In genomic region chr10:18549321-18550216, GRCm38 (mm10) we compare ENCODE assay signal across 9 mouse cellular contexts. TPM values are rescaled to one million over a fixed set of nuclear protein-coding genes. Genes with fewer than 3 reads are reported as not detected.
DNase-seq lines count a peak whose midpoint lies in the region; ATAC-seq lines count a peak whose summit lies in the region.
"Had no signal": no experiment of that assay in that cellular context is flagged by ENCODE, and none has a peak within 500 bp of the region (broad histone marks: within the 10 kb centered on the region; RNA-seq: fewer than 3 reads in every experiment).

No protein-coding gene starts in this region.

- 0 out of 2 replicates have a peak, but pooled peaks have one; percentile 29 for ATAC-seq in kidney, embryonic 16.5 days (ENCODE audit: low FRiP score, low TSS enrichment)
- peak; percentile 61; the same call in 1 of the 2 replicates for ATAC-seq in hindbrain, embryonic 14.5 days (ENCODE audit: low FRiP score)
- peak; percentile 45 for ATAC-seq in midbrain, embryonic 11.5 days (ENCODE audit: low FRiP score)
- no peak for ATAC-seq in erythroblast, adult 5-6 weeks (replicated peaks; ENCODE audit: low FRiP score, poor library complexity, severe bottlenecking)

- peak overlapping the region; percentile 46 for H3K4me3 ChIP-seq in kidney, embryonic 16.5 days (ENCODE audit: low read length)
- H3K4me3 ChIP-seq in hindbrain, embryonic 14.5 days (replicated peaks; ENCODE audit: low read length) = peak overlapping the region; percentile 36
- H3K4me3 ChIP-seq in midbrain, embryonic 11.5 days (ENCODE audit: low read depth, low read length) = peak overlapping the region; percentile 31

- 4% methylated on average over 35 of the region's 35 CpGs for WGBS in kidney, embryonic 16.5 days
- 4% methylated on average over 30 of the region's 35 CpGs for WGBS in hindbrain, embryonic 14.5 days
- 1% methylated on average over 33 of the region's 35 CpGs for WGBS in midbrain, embryonic 11.5 days

- DNase-seq in kidney, adult 18-20 months = no peak
- peak; percentile 72 for DNase-seq in embryo, embryonic 10.5 days (ENCODE audit: low spot score)
- peak; percentile 64 for DNase-seq in hindbrain, embryonic 14.5 days (ENCODE audit: low spot score)
- DNase-seq in midbrain, embryonic 11.5 days (ENCODE audit: low spot score, missing footprints) = peak; percentile 94
- no peak for DNase-seq in adrenal gland, adult 18-20 months (ENCODE audit: low spot score in 2 of 2)
- DNase-seq in frontal cortex, postnatal 36 days (ENCODE audit: low spot score in 2 of 2) = no peak

- H3K27ac ChIP-seq in kidney, embryonic 16.5 days (ENCODE audit: low read length) = no peak overlapping the region
- H3K27ac ChIP-seq in hindbrain, embryonic 14.5 days = 0 out of 2 replicates have a peak overlapping the region, but pooled peaks have one; percentile 21
- H3K27ac ChIP-seq in midbrain, embryonic 11.5 days (ENCODE audit: low read depth, low read length) = no peak overlapping the region
- H3K27ac ChIP-seq: macrophage had no signal

- no peaks in the 10 kb centered on the region for H3K36me3 ChIP-seq in kidney, embryonic 16.5 days (ENCODE audit: insufficient read depth, low read length)
- H3K36me3 ChIP-seq in hindbrain, embryonic 14.5 days (replicated peaks; ENCODE audit: control insufficient read depth, insufficient read depth) = no peaks in the 10 kb centered on the region
- H3K36me3 ChIP-seq in midbrain, embryonic 11.5 days (ENCODE audit: control insufficient read depth, insufficient read depth, low read length) = no peaks in the 10 kb centered on the region

- H3K4me1 ChIP-seq in kidney, embryonic 16.5 days (ENCODE audit: insufficient read depth, low read length) = 0 out of 2 replicates have a peak, but pooled peaks cover 5% of the 10 kb centered on the region
- 0 out of 2 replicates have a peak, but pooled peaks cover 10% of the 10 kb centered on the region for H3K4me1 ChIP-seq in hindbrain, embryonic 14.5 days (replicated peaks; ENCODE audit: control insufficient read depth, insufficient read depth, low read length)
- no peaks in the 10 kb centered on the region for H3K4me1 ChIP-seq in midbrain, embryonic 11.5 days (ENCODE audit: control insufficient read depth, insufficient read depth, low read length)

- peak overlapping the region; percentile 56 for H3K9ac ChIP-seq in kidney, embryonic 16.5 days (replicated peaks; ENCODE audit: low read length)
- H3K9ac ChIP-seq in hindbrain, embryonic 14.5 days = peak overlapping the region; percentile 55
- H3K9ac ChIP-seq in midbrain, embryonic 11.5 days (ENCODE audit: low read length) = peak overlapping the region; percentile 47

- H3K9me3 ChIP-seq in kidney, embryonic 16.5 days (ENCODE audit: low read length) = no peaks in the 10 kb centered on the region
- no peaks in the 10 kb centered on the region for H3K9me3 ChIP-seq in hindbrain, embryonic 14.5 days (ENCODE audit: control insufficient read depth, low read length)
- no peaks in the 10 kb centered on the region for H3K9me3 ChIP-seq in midbrain, embryonic 11.5 days (ENCODE audit: control insufficient read depth, low read length)

- no peaks in the 10 kb centered on the region for H3K27me3 ChIP-seq in kidney, embryonic 16.5 days (ENCODE audit: insufficient read depth, low read length)
- H3K27me3 ChIP-seq in hindbrain, embryonic 14.5 days (ENCODE audit: control insufficient read depth, insufficient read depth, low read length) = no peaks in the 10 kb centered on the region
- no peaks in the 10 kb centered on the region for H3K27me3 ChIP-seq in midbrain, embryonic 11.5 days (ENCODE audit: control insufficient read depth, insufficient read depth, low read length)

- peak overlapping the region; percentile 79 for H3K4me2 ChIP-seq in kidney, embryonic 16.5 days (replicated peaks; ENCODE audit: low read depth, low read length)
- peak overlapping the region; percentile 63 for H3K4me2 ChIP-seq in hindbrain, embryonic 14.5 days (replicated peaks)
- H3K4me2 ChIP-seq in midbrain, embryonic 11.5 days = peak overlapping the region; percentile 48

RNA-seq across cellular contexts. Expression of gene Hebp2, which starts 3.7 kb away (rescaled TPM):
- polyA plus RNA-seq in kidney, embryonic 16.5 days (2015; fragmentation: Nextera tagmentation; extraction: Ambion mirVana) = 13.3 and 14.2 TPM in 2 replicates
- 13.5 and 14.2 TPM in 2 replicates for polyA plus RNA-seq in hindbrain, embryonic 14.5 days (2014; fragmentation: Nextera tagmentation; extraction: Ambion mirVana)
- polyA plus RNA-seq in midbrain, embryonic 11.5 days (2014; fragmentation: Nextera tagmentation; extraction: Ambion mirVana) = 12.3 and 14.6 TPM in 2 replicates
- total RNA-seq in erythroblast, adult 5-6 weeks (2015; ENCODE audit: low replicate concordance) = not detected in 2 replicates
- not detected in 2 replicates for total RNA-seq in erythroblast, adult 5-6 weeks (2017; ENCODE audit: low replicate concordance)
- total RNA-seq in adrenal gland, adult 18-20 months (2021) = 1 to 10 TPM; 4.7 to 6.6 TPM

Comparison
In these comparisons a context has a peak if more than half of its experiments do, and no peak if none do; other contexts are left out.
1. DNase-seq: peak in embryo, embryonic 10.5 days (single experiment), hindbrain, embryonic 14.5 days (single experiment) and midbrain, embryonic 11.5 days (single experiment); none in kidney, adult 18-20 months (single experiment), adrenal gland, adult 18-20 months (0 of 2) and frontal cortex, postnatal 36 days (0 of 2).
2. Peak in every context shown above with its lines, with median percentiles within 50 percentile points of each other: H3K4me2 ChIP-seq, H3K4me3 ChIP-seq and H3K9ac ChIP-seq.